Mouse (Mus musculus) liver, adult 2 months (tissue): ENCODE results near the gene Hc.

Experiments used
- CTCF ChIP-seq: fragments of 200-500 bp; IDR thresholded peaks from 2 replicates; pipeline ENCODE4 v1.5.1; 2011; ENCODE audit warnings: low read depth, low read length, control low read depth
- POLR2A ChIP-seq: fragments of 200-500 bp; IDR thresholded peaks from 2 replicates; pipeline ENCODE4 v1.6.1; 2011; ENCODE audit warnings: low read length, control low read depth; ENCODE audit not compliant: insufficient read depth; ENCODE audit errors: extremely low read depth

DNA sequence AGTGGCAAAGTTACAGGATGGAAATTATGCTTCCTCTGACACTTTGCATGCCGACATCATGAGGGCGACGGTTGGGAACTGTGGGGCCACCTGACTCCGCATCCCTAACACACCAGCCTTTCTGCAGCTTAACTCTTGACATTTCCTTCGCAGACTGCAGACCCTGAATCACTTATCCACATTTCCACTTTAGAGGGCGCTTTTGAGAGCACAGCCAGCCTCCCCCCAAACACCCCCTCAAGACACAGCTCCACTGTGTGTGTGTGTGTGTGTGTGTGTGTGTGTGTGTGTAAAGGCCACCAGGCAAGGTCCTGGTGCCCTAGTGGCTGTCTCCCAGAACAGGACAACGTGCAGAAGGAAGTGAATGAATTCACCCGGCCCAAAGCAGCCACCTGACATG lies 95.4 kb downstream of the Hc start:
- TF ChIP-seq POLR2A (no peak), CTCF (no peak)
